Mouse (Mus musculus) inflammation-experienced regulatory T-cells, adult 6 months (primary cell): ENCODE data around the gene Kcnh7. TPM values are rescaled to one million over a fixed set of nuclear protein-coding genes. Genes with fewer than 3 reads are reported as not detected.

ENCODE experiments used
- ATAC-seq: one replicate; pipeline ENCODE4 v1.8.0; 2017
- polyA plus RNA-seq, 3 experiments: library from polyadenylated mRNA; unstranded; fragments of 100-300 nt; shearing (Covaris generic); gene quantifications; one replicate each; pipeline ENCODE4 v1.2.1; 2017

Kcnh7 gene
- under 1 TPM in 1 of 3 experiments, not detected in 2; 0.07 TPM for polyA plus RNA-seq

DNA sequence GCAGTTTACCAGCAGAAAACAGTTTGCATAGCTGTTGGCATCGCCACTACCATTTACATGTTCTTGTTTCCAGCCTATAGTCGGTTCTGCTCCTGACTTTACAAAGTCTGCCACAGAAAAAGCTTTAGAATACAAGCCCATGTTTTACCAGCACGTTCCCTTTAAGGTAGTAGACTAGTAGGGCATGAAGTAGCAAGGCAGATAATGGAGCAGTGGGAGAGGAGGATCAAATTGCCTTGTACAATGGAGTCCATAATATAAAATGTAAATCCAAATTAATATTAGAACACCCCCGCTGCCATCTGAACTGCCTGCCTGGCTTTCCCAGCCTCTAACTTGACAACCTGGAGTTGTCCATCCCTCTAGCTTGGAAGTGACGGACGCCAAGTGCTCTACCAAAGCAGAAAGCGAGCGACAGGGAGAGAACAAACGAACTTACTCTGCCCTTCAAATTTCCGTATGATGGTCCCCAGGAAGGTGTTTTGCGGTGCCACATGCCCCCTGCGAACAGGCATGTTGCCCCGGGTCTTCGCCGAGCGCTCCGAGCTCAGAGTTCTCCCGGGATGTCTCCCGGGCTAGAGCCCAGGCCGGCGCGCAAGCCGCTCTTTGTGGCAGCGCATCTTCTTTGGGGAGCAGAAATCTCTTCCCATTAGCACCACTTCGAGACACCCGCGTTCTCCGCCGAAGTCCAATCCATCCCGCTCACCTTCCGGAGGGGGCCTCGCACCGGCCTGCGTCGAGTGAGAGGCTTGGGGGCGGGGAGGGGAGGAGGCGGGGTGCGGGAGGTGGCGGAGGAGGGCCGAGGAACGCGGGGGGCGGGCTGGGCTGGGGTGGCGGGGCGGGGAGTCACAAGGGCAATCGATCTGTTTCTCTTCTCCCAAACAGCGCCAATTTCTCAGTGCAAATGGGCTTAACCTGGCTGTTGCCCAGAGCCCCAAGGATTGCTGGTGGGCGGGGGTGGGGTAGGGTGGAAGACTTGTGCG, at the start of gene Kcnh7:
Gene Kcnh7 (minus strand): TSS at position 725 of the 983 bp plus-strand sequence.
- ATAC-seq, result no peak

DNA sequence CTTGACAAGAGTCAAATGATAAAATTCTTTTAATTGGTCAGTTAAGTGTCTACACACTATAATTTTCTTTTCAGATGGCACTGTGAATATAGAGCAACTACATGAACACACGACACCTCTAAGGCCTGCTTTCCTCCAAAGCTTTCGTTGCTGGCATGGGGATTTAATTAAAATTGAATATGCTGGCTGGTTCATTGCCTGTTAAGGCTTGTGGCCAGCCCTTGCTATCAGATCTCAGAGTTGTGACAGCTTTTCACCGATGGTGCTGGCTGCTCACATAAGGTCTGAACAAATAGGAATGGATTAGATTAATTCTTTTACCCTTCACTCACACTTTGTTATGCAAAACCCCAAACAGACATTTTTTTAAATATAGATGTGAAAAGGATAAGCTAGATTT, 23.3 kb upstream of the Kcnh7 start:
- no peak for ATAC-seq

GRCm38 (mm10) chr2:63186014-63186413, 1.9 kb upstream of the Kcnh7 start:
- no peak for ATAC-seq

GRCm38 (mm10) chr2:63184551-63185430, 704 bp upstream of the Kcnh7 start:
- no peak for ATAC-seq

DNA sequence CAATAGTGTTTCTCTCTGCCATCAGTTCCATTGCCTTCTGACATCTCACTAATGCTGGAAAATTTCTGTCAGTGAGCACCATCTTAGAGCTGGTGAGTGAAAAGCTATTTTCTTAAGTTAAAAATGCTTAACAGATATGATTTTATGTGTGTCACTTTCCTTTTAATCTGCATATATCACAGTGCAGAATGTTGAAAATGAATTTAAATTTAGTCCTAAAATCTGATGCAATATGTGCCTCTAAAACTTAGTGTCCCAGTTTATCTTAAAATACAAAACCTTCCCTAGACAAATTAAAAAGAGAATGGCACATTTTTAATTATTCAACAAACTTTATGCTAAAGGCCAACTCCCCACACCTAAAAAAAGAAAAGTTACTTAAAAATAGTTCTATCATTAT, 30.4 kb downstream of the Kcnh7 start:
- no peak for ATAC-seq

DNA sequence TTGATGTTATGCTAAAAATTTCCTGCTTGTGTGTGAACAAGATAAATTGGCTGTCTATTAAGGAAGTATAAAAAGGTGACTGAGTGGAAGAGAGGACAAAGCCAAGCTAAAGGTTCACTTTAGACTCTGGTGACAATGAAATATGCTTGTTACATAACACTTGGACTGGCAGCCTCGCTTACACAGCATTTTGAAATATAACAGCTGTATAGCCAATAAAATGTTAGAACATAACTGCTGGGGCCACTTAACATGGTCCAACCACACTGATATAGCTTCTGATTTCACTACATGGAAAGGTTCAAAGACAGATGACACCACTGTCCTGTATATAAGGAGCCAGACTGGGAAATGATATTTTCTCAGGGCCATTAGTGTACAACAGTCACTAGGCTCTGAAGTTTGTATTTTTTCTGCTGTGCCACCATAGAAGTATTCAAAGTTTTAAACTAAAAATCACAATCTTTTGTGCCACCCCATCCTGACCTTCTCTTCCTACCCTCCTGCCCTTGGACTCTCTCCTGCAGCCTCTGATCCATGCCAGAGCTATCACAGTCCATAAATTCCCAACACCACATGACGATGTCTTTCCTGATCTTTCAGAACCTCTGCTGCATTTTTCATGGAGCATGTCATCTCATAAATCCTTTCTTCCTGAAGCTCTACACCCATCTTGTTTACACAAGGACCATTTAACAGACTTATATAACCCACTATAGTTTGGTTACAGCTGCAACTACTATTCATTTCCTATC, 56.1 kb downstream of the Kcnh7 start:
- ATAC-seq, result no peak

DNA sequence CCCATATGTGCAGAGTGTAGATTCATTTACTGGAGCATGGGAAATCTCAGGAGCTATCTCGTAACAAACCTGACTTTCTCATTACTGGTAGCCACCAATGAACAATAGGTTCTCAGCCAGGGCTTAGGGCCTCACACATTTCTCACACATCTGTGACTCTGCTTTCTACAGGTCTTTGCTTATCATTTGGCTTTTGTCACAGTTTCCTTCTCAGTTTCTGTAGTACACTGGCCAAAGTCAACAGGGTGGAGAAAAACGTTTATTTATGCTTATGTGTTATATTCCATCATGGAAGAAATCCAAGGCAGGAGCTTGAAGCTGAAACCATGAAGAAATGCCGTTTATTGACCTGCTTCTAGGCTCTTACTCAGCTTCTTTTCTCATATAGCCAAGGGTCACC, 63.8 kb downstream of the Kcnh7 start:
- no peak for ATAC-seq

GRCm38 (mm10) chr2:63117209-63118193, 66.6 kb downstream of the Kcnh7 start:
- ATAC-seq, result no peak

- no peak for ATAC-seq
Measured at GRCm38 (mm10) chr2:63105971-63106370, 78.1 kb downstream of the Kcnh7 start.

- ATAC-seq, result no peak
Measured at GRCm38 (mm10) chr2:63099676-63100075, 84.4 kb downstream of the Kcnh7 start.

GRCm38 (mm10) chr2:63091775-63092174, 92.3 kb downstream of the Kcnh7 start:
- ATAC-seq, result no peak

GRCm38 (mm10) chr2:63090447-63090846, 93.6 kb downstream of the Kcnh7 start:
- ATAC-seq, result no peak

DNA sequence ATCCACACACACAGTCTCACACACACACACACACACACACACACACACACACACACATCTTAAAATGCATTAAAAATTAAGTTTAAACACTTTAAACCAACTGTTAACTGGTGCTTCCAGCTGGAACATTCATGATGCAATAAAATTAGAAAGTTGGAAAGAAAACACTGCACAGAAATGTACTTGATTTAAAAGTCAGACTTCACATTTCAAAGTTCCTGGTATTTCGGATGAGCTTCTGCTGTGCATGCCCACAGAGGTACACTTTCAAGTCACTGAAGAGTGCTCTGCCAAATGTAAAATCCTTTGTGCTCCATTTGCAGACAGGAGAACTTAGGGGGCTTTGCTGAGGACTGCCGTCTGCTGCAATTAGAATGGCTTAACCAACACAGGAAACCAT, 125.7 kb downstream of the Kcnh7 start:
- ATAC-seq, result no peak

DNA sequence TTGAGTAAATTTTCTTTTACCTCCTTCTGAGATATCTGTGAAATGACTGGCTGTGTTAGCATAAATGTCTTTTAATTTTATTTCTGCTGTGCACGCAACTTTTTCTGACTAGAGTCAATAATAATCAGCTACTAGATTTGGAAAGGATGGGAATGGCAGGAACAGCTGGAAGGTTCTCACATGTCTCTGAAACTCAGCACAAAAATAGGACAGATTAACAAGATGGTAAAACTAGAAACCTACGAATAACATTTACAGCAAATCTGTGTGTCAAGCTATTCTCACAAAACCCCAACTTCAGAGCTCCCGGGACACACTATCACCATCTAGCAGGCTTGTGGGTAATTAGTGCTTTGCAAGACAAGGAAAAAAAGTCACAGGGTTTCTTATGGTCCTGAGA, 134.2 kb downstream of the Kcnh7 start:
- ATAC-seq, result no peak

GRCm38 (mm10) chr2:63039718-63040117, 144.4 kb downstream of the Kcnh7 start:
- ATAC-seq, result no peak

DNA sequence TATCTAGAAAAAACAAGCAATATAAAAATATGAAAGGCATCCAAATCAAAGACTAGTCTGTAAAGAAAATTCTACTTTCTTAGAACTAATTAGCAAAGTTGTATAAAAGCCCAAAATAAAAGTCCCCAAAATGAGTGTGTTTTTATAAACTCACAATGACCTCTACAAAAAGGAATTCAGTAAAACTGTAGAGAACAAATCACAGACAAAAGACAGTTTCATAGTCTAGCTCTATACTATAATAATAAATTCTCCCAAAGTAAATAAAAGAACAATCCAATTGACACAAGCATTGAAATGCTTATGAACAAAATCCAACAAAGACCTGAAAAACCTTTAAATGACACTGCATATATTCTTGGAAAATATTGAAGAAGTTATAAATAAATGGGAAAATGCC, 169.2 kb downstream of the Kcnh7 start:
- ATAC-seq, result no peak

GRCm38 (mm10) chr2:63009141-63009540, 174.9 kb downstream of the Kcnh7 start:
- ATAC-seq, result no peak

DNA sequence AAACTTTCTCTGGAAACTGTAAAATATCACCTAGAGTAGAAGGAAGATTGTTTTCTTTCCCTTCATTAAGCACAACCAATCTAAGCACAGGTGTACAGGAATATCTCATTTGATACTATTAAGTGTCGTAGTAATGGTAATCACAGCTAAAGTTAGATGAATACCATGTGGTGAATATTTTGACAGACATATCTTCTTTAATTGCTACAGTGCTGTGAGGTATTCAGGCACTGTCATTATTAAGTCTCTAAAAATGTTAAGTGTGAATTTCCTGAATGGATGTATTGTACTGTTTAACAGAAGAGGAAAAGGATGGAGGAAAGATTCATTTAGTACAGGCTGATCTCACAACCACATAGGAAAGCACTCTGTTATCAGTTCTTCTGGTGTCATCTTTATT, 181.3 kb downstream of the Kcnh7 start:
- no peak for ATAC-seq

DNA sequence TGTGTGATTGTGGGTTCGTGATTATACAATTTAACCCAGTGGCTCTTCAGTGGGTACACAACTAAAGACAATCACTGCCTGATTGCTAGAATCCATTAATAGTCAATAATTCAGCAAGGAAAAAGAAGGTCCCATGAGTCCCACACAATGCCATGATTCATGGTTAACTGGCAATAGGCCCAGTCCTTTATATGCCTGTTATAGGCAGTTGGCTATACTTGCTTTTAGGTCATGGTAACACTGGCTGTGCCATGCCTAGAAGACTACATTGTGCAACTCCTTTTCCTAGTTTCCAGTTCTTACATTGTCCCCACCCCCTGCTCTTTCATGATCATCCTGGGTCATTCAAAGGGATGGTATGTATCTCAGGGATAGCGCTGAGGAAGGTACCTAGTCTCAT, 186.4 kb downstream of the Kcnh7 start:
- no peak for ATAC-seq

GRCm38 (mm10) chr2:62988616-62989015, 195.5 kb downstream of the Kcnh7 start:
- no peak for ATAC-seq

DNA sequence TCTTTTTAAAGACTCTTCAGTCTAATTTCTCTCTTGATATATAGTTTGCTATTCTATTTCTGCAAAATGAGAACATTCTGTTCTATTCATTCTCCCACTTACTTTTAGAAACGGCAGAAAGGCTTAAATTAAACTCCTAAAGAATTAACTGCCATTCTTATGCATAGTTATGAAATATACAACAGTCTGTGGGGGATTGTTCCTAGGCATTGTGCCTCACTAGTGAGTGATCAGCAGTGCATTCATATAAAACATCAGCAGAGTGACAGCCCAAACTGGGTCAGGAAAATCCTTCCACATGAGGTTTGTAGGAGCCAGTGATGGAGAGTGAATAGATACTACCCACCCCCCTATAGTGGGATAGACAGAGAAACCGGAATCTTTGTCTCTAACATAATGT, 200.2 kb downstream of the Kcnh7 start:
- no peak for ATAC-seq
